Mouse (Mus musculus): ENCODE measurements around the gene Eif3c. TPM values are rescaled to one million over a fixed set of nuclear protein-coding genes. Genes with fewer than 3 reads are reported as not detected.

The Eif3c gene
- total RNA-seq, 2 experiments from 2014 or later, result 142 to 148 TPM

DNA sequence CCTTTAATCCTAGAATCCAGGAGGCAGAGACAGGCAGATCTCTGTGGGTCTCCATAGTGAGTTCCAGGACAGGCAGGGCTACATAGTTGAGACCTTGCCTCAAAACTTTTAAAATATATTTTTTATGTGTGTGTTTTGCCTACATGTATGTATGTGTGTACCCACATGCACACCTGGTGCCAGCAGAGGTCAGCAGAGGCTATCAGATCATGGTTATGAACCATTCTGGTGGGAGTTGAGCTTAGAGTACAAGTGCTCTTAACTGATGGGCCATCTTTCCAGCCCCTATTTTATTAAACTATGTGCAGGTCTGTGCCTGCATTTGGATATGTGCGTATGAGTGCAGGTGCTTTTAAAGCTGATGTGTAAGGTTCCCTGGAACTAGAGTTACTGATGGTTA is 11.4 kb downstream of the Eif3c start:
- DNase-seq, result no peak

DNA sequence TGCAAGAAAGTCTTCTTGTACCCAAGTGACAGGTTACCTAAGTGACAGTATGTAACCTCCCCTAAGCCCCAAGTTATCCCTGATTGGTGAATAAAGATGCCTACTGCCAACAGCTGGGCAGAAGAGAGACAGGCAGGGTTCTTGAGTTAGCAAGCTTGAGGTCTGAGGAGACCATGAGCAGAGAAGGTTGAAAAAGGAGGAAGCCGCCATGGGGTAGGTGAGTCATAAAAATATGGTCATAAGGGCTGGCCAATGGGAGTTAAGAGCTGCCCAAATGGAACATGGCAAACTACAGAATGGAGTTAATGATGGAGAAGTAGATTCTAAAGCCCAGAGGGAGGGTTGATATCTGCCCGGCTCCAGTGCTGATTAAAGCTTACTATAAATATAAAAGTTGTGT is 20.6 kb downstream of the Eif3c start:
- DNase-seq, result no peak

- no peak for DNase-seq
Observed at GRCm38 (mm10) chr7:126541661-126542060, 24.6 kb downstream of the Eif3c start.

GRCm38 (mm10) chr7:126537820-126538585 is 28.2 kb downstream of the Eif3c start:
- peak in 1 of 2 experiments; percentile 11 for DNase-seq

DNA sequence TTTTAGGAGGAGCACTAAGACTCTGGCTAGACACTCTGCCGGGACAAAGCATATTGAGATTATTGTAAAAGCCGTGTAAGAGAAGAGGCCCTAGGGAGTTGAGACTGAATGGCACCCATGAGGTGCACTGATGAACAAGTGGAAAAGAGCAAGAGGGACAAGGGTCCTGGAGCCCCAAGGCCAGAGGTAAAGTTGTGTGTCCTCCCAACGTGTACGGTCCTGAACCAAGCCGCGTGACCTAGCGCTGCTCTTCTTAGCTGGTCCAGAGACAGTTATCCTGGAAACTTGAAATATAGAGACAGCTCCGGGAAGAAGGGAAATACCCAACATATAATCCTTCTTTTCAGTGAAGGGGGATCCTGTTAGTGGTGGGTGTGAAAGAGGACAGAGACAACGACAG is 29.7 kb downstream of the Eif3c start:
- no peak for DNase-seq

DNA sequence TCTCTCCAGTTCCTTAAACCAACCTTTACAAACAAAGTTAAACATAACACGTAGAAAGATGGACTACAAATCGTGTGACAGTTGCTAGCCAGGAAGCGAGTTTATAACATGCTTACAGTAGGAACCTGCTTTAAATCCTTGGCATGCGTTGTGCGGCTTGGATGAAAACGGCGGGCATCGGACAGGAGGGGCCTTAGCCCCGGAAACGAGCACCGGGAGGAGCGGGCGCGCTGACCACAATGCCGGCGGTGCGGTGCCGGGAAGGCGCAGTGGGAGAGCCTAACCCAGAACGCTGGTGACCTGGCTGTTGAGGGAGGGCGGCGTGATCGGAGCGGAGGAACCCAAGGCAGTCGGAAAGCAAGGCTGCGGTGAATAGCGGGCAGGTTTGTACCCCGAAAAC is 30.4 kb downstream of the Eif3c start:
- DNase-seq, result peak in 1 of 2 experiments; percentile 19

DNA sequence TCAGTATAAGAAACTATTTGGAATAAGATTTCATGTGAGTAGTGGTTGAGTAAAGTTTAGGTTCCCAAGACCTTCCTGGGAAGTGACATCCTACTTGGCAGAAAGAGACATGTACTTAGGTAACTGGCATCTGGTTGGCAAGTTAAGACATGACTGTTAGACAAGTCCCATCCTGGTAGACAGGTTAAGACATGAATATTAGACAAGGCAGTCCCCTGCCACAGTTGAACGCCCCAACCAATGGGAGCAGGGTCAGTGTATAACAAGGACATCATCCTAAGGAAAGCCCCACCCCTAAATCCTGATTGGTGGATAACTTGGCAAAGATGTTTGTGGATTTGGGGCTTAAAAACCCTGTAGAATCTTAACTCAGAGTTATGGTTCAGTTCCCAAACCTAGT is 32.8 kb downstream of the Eif3c start:
- no peak for DNase-seq

DNA sequence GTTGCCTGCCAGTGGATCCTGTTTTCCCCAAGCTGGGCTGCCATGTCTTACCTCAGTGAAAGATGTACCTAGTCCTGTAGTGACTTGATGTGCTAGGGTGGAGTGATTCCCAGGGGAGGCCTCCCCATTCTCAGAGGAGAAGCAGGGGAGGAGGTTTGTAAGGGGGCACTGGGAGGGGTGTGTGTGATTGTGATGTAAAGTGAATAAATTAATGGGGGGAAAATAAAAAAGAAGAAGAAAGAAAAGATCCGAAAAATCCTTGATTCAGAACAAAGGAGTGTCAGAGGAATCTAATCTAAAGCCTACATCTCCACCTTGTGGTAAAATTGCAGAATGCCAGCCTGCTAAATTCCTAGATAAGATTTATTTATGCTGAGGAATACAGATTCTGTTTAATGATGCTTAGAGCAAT is 38.0 kb downstream of the Eif3c start:
- DNase-seq, result peak; percentile 14 to 47

GRCm38 (mm10) chr7:126523316-126523715 is 42.9 kb downstream of the Eif3c start:
- no peak for DNase-seq

DNA sequence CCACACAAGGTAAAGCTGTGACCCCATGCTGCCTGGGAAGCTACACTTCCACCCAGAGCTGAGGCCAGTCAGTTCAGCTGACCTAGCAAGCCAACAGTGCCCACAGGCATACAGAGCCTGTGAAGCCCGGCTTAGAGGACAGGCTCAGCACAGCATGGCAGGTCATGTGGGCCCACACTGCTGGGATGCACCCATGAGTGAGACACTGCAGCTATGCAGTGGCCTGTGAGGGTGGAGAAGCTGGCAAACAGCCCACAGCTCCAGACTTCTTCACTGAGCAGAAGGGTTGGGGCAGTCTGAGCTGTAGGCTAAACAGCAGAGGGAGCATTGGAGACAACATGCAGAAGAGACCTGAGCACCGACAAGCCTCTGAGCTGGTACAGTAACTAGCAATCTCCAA is 46.7 kb downstream of the Eif3c start:
- DNase-seq, result no peak

GRCm38 (mm10) chr7:126518261-126518941 is 47.8 kb downstream of the Eif3c start:
- no peak for DNase-seq

- no peak for DNase-seq
Observed at GRCm38 (mm10) chr7:126511287-126511686, 54.9 kb downstream of the Eif3c start.

DNA sequence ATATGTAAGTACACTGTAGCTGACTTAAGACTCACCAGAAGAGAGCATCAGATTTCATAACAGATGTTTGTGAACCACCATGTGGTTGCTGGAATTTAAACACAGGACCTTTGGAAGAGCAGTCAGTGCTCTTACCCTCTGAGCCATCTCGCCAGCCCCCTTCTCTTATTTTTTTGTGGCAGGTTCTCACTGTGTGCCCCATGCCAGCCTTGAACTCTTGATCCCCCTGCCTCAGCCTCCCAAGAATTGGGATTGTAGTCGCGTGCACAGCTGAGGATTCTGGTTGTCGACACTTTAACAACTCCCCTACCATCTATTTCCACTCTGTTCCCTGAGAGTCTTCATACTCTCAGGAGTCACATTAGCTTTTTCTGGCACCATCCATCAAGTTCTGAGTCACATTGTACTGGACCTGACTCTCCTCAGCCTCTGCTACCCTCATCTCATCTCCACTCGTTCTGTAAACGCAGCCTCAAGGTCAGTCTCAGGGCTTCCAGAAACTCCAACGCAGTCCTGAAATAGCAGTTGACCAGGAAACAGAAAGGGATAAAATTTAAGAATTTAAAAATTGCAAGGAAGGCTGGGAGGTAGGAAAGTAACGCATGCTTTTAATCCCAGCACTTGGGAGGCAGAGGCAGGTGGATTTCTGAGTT is 59.0 kb downstream of the Eif3c start:
- DNase-seq, result no peak

- DNase-seq, result no peak
Observed at GRCm38 (mm10) chr7:126504913-126505312, 61.3 kb downstream of the Eif3c start.

DNA sequence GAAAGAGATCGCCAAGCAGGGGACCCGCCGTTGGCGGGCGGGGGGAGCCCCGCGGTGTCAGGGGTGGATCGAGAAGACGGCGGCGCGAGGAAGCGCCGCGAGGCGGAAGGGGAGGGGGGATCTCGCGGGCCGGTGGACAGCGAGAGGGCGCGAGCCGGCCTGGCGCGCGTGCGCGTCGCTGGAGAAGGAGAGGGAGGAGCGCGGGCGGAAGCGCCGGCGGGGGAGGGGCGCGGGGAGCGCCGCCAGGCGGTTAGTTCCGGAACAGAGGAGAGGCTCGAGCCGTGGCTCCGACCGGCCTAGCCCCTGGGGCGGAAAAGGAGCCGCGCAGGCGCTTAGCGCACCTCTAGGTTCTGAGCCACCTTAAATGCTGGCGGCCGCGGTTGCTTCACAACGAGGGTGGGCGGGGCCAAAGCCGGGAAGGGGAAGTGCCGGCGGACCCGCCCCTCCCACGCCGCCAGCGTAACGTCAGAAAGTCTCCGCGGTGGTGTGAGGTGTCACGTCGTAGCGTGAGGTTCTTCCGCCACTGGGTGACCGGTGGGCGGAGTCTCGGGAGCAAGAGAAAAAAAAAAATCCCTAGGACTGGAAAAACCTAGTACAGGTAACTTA is 62.8 kb downstream of the Eif3c start, which contains the start of gene Atxn2l:
Gene Atxn2l, minus strand, starts transcription at position 165 of the 606 bp plus-strand sequence.
- peak; percentile 99 for DNase-seq

- DNase-seq, result no peak
Observed at GRCm38 (mm10) chr7:126502751-126503150, 63.5 kb downstream of the Eif3c start.

DNA sequence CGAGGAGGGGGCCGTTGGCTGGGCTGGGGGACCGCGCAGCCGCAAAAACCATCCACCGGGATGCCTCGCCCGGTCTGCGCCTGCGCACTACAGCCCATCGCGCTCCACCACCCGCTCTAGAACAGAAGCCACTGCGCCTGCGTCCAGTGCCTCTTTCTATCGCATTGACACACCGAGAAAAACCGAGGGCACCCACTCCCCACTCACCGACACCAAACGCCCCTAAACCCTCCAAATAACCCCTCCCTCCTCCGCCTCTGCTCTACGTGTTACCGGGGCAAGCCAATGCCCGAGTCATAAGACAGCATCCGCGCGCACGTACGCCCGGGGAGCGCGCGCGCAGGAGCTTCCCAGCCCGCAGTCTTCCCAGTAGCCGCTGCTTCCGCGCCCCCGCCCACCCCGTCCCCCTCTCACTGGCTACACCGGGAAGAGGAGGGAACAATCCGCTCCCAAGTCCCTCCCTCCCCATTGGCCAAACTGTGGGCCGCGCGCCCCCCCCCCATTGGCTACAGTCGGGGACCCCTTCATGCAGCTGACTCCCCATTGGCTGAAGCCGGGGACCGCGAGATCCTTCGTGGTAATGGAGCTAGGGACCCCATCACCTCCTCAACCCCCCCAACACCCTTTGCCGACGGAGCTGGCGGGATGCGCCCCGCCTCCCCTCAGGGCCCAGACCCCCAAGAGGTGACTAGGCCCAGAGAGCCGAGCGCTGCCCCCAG is 64.0 kb downstream of the Eif3c start:
- peak; percentile 94 for DNase-seq

DNA sequence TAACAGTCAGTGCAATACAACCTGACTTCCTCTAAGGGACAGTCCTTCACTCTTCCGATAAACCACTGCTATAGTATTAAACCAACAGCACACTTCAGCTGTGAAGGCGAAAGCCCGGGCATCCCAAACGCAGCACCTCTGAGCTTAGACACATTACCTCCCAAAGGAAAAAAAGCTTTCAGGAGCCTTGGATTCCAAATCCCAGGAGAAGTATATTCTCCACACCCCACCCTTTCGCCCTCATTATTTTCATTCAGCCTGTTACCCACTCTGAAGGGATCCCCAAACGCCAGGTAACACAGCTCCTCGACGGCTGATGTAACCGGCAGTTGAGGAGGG is 64.6 kb downstream of the Eif3c start:
- DNase-seq, result no peak

- DNase-seq, result no peak
Observed at GRCm38 (mm10) chr7:126499416-126499815, 66.8 kb downstream of the Eif3c start.

DNA sequence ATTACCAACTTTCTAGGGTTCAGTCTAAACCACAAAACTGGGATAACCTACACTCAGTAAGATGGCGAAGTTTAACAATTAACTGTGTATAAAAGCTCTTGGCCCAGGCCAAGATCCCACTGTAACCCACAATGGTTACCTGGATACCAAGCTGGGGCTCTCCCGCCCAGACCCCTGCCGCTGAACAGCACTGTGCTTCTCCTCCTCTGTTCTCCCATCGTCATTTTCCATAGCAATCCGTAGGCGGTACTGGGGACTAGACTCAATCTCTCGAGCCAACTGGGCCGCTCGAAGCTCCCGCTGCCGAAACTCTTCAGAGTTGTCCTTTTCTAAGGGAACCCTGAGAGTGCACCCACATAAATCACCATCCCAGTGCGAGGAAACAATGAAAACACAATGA is 68.2 kb downstream of the Eif3c start:
- DNase-seq, result no peak

DNA sequence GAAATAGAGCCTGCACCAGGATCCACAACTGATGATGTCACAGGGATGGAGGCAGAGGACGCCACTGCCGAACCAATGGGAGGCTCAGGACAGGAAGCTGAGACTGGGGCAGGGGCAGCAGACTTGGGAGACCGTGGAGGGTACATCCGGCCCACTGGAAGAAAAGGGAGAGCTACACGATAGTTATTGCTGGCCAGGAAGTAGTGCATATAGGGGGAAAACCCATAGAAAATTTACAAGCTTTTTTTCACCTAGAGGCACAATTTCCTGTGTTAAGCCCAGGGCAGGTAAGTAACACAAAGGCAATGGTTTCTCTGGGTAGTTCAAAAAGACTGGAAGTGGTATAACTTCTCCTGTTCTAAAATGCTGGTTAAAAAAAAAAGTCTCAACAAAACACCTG is 69.7 kb downstream of the Eif3c start:
- DNase-seq, result no peak
